Mouse (Mus musculus): ENCODE results near the gene Fbxw7.

DNA sequence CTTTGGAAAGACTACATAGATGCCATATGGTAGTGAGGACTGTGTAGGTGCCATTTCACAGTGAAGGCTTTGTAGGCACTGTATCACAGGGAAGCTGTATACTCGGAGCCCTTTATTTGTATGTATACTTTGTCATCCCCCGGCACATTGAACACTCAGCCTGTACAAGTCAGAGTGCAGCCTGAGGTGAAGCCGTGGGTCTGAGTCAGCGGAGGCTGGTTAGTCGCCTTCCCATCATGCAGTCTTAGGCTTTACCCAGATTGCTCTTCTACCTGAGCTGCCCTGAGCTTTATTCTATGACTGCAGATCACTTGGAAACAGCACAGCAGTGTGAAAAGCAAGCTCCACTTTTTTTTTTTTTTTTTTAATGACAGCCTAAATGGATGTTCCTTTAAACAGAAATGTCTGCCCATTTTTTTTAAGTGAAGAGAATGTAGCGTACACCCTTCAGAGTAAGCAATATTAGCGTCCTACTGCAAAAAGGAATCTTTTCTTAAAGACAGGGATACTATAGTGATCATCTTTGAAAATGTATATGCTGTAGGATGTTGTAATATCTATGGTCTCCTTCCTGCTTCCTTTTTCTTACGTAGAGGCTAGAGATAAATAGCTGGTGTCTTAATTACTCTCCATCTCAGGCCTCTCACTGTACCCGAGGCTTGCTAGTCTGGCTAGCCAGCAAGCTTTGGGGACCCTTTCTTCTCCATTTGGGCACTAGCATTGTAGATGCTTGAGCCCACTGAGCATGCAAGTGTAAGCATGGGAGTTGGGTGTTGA is 103.0 kb downstream of the Fbxw7 start:
- no peak for TF ChIP-seq MYOG (IDR thresholded peaks at IDR 0.05; ENCODE audit: control insufficient read depth in 1 of 3, insufficient read depth in 1 of 3, insufficient read length in 2 of 3, low read depth in 2 of 3)
- no peak for TF ChIP-seq TCF3 (IDR thresholded peaks at IDR 0.05; ENCODE audit: insufficient read length, low read depth)
